Mouse (Mus musculus): Measurements from ENCODE around the gene Cep41.

GRCm38 (mm10) chr6:30736864-30737547, 43.5 kb upstream of the Cep41 start:
- TF ChIP-seq ZNF384 (IDR thresholded peaks at IDR 0.05; ENCODE audit: low read depth, low read length) (no peak), ZC3H11A (IDR thresholded peaks at IDR 0.05; ENCODE audit: borderline replicate concordance, low read depth, low read length) (no peak), MAFK (IDR thresholded peaks at IDR 0.05; ENCODE audit: insufficient read depth, low read depth, low read length) (no peak), HCFC1 (IDR thresholded peaks at IDR 0.05; ENCODE audit: borderline replicate concordance, insufficient read depth, low read length) (no peak)

All from ES-E14 (cell line).